Mouse (Mus musculus) olfactory bulb, adult 2 months (tissue): Measurements from ENCODE around the gene Tdgf1.

Source experiments
- CTCF ChIP-seq: fragments of 200-500 bp; IDR thresholded peaks from 2 replicates; pipeline ENCODE4 v1.5.1; 2012; ENCODE audit warnings: low read depth, mild to moderate bottlenecking, low read length, moderate library complexity; ENCODE audit not compliant: insufficient read depth
- POLR2A ChIP-seq: fragments of 200-500 bp; IDR thresholded peaks from 2 replicates; pipeline ENCODE4 v1.6.1; 2012; ENCODE audit warnings: mild to moderate bottlenecking, low read depth, low read length, moderate library complexity; ENCODE audit not compliant: insufficient read depth

GRCm38 (mm10) chr9:110990204-110990603 lies 44.2 kb upstream of the Tdgf1 start, which contains the start of gene Rtp3:
- TF ChIP-seq CTCF = no peak
- TF ChIP-seq POLR2A = no peak
